Comparison of ENCODE assay signal across 8 mouse cellular contexts in genomic region chr11:18878748-18879455, GRCm38 (mm10).
DNase-seq lines count a peak whose midpoint lies in the region; ATAC-seq and TF ChIP-seq lines count a peak whose summit lies in the region.

No protein-coding gene starts in this region.

- H3K27ac ChIP-seq in heart, embryonic 10.5 days = peak overlapping the region; percentile 93
- H3K27ac ChIP-seq in intestine, embryonic 14.5 days (ENCODE audit: low read depth) = peak overlapping the region; percentile 96
- H3K27ac ChIP-seq in midbrain, postnatal 0 days (ENCODE audit: low read depth, low read length) = 0 out of 2 replicates have a peak overlapping the region, but pooled peaks have one; percentile 26

- peaks cover 47% of the 10 kb centered on the region for H3K4me1 ChIP-seq in heart, embryonic 10.5 days
- peaks cover 39% of the 10 kb centered on the region for H3K4me1 ChIP-seq in intestine, embryonic 14.5 days (replicated peaks; ENCODE audit: control insufficient read depth, insufficient read depth, low read length)
- no peaks in the 10 kb centered on the region; the same call in 1 of the 2 replicates for H3K4me1 ChIP-seq in midbrain, postnatal 0 days (ENCODE audit: insufficient read depth, low read length)

- H3K9me3 ChIP-seq in heart, embryonic 10.5 days = no peaks in the 10 kb centered on the region
- no peaks in the 10 kb centered on the region for H3K9me3 ChIP-seq in intestine, embryonic 14.5 days (ENCODE audit: control insufficient read depth, low read length)
- H3K9me3 ChIP-seq in midbrain, postnatal 0 days (ENCODE audit: low read length) = no peaks in the 10 kb centered on the region

- peak overlapping the region; percentile 65 for H3K4me3 ChIP-seq in heart, embryonic 10.5 days
- peak overlapping the region; percentile 29 for H3K4me3 ChIP-seq in intestine, embryonic 14.5 days (ENCODE audit: low read depth, low read length)
- no peak overlapping the region for H3K4me3 ChIP-seq in midbrain, postnatal 0 days (ENCODE audit: low read depth, low read length)

- peaks cover 27% of the 10 kb centered on the region for H3K36me3 ChIP-seq in heart, embryonic 10.5 days
- peaks cover 31% of the 10 kb centered on the region for H3K36me3 ChIP-seq in intestine, embryonic 14.5 days (ENCODE audit: control insufficient read depth, insufficient read depth, low read length)
- no peaks in the 10 kb centered on the region for H3K36me3 ChIP-seq in midbrain, postnatal 0 days (ENCODE audit: insufficient read depth, low read length)

- H3K9ac ChIP-seq in intestine, embryonic 14.5 days (ENCODE audit: low read length) = peak overlapping the region; percentile 59
- H3K9ac ChIP-seq in midbrain, postnatal 0 days (replicated peaks; ENCODE audit: low read length, poor library complexity, severe bottlenecking) = no peak overlapping the region

- peak overlapping the region; percentile 80 for H3K4me2 ChIP-seq in intestine, embryonic 14.5 days (ENCODE audit: low read length)
- H3K4me2 ChIP-seq in midbrain, postnatal 0 days (ENCODE audit: low read depth, low read length, poor library complexity, severe bottlenecking) = peak overlapping the region; percentile 87

- H3K27me3 ChIP-seq in heart, embryonic 10.5 days (ENCODE audit: insufficient read depth, poor library complexity, severe bottlenecking) = 0 out of 2 replicates have a peak, but pooled peaks cover 5% of the 10 kb centered on the region
- H3K27me3 ChIP-seq in intestine, embryonic 14.5 days (replicated peaks; ENCODE audit: control insufficient read depth, insufficient read depth, low read length) = no peaks in the 10 kb centered on the region
- peaks cover 14% of the 10 kb centered on the region for H3K27me3 ChIP-seq in midbrain, postnatal 0 days (ENCODE audit: insufficient read depth, low read length)

- no peak for TF ChIP-seq CTCF in midbrain, postnatal 0 days (IDR thresholded peaks at IDR 0.05)

- DNase-seq in heart, embryonic 10.5 days (ENCODE audit: low spot score) = no peak
- DNase-seq in heart, adult 18-20 months = no peak
- DNase-seq in embryo, embryonic 10.5 days (ENCODE audit: low spot score) = peak; percentile 78
- DNase-seq in intestine, embryonic 14.5 days (ENCODE audit: low spot score) = peak; percentile 75
- DNase-seq in midbrain, postnatal 0 days (ENCODE audit: low spot score) = peak; percentile 47
- no peak for DNase-seq in layer of hippocampus, adult 18-20 months (ENCODE audit: low spot score in 2 of 2)
- no peak for DNase-seq in lung, postnatal 14 days

- no peak; the same call in 1 of the 2 replicates for ATAC-seq in intestine, embryonic 14.5 days (replicated peaks; ENCODE audit: low FRiP score, low TSS enrichment, low read depth)
- no peak for ATAC-seq in midbrain, postnatal 0 days (ENCODE audit: low FRiP score)
- no peak for ATAC-seq in erythroid progenitor cell, adult 5-6 weeks (replicated peaks; ENCODE audit: low FRiP score, poor library complexity, severe bottlenecking)

- WGBS in heart, embryonic 10.5 days = 2% methylated on average over 13 of the region's 13 CpGs
- WGBS in intestine, embryonic 14.5 days = 2% methylated on average over 13 of the region's 13 CpGs
- WGBS in midbrain, postnatal 0 days = 7% methylated on average over 13 of the region's 13 CpGs

Comparison
In these comparisons a context has a peak if more than half of its experiments do, and no peak if none do; other contexts are left out.
1. DNase-seq: peak in embryo, embryonic 10.5 days (single experiment), intestine, embryonic 14.5 days (single experiment) and midbrain, postnatal 0 days (single experiment); none in heart, embryonic 10.5 days (single experiment), heart, adult 18-20 months (0 of 2), layer of hippocampus, adult 18-20 months (0 of 2) and lung, postnatal 14 days (single experiment).
2. H3K27ac ChIP-seq: peak in every context shown above with its lines; median percentile 96 in intestine, embryonic 14.5 days; 93 in heart, embryonic 10.5 days; 26 in midbrain, postnatal 0 days.